Mouse (Mus musculus): ENCODE data around the gene Fam118b. TPM values are rescaled to one million over a fixed set of nuclear protein-coding genes. Genes with fewer than 3 reads are reported as not detected.

Gene Fam118b
- polyA plus RNA-seq, 1 experiment from 2014 or later, result 64.9 TPM

DNA sequence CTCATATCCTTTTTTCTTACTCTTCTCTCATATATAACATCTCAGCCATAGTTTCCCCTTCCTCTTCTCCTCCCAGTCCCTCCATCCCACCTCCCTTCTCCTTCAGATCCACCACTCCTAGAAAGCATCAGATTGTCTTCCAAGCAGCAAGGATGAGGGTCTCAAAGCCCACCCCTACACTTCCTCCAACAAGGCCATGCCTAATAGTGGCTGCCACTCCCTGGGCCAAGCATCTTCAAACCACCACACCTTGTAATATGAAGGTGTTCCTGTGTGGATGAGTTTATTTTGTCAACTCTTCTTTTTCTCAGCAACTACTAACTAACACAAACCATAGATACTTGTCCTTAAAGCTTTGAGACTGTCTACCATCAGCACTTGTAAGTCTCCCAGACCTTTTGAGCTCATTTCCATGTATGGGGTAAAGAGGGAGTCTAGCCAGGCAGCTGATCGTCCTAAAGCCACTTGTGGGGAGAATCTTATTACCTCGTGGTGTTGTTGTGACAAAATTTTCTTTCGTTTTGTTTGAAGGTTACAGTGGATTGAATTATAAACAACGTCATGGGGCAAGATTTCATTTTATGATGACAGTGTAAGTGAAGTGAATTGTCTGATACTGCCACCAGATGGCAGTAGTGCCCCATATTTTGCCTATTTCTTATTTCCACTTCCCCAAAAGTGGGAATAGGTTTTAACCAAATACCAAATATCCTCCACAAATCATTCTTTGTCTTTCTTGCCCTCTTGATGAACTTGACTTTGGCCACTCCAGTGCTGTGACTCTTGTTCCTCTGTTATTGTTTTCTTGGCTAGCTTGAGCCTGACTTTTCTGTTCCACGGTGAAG is 14.6 kb upstream of the Fam118b start:
- H3K9ac ChIP-seq (ENCODE audit: low read length), result no peak overlapping the region
- no peak overlapping the region for H3K4me3 ChIP-seq (ENCODE audit: low read depth, low read length)
- no peaks in the 10 kb centered on the region for H3K27me3 ChIP-seq (ENCODE audit: control insufficient read depth, insufficient read depth, low read length)
- no peak for ATAC-seq (ENCODE audit: insufficient number of reproducible peaks, low FRiP score, low TSS enrichment, low read depth)
- DNase-seq (ENCODE audit: low spot score), result peak; percentile 83
- peaks cover 16% of the 10 kb centered on the region for H3K4me1 ChIP-seq (ENCODE audit: control insufficient read depth, insufficient read depth, low read length)
- WGBS, result 14% methylated on average over 5 of the region's 5 CpGs
- no peak overlapping the region for H3K27ac ChIP-seq (replicated peaks; ENCODE audit: low read depth, low read length)
- H3K9me3 ChIP-seq (ENCODE audit: control insufficient read depth, low read length), result no peaks in the 10 kb centered on the region
- H3K36me3 ChIP-seq (ENCODE audit: control insufficient read depth, insufficient read depth, low read length), result no peaks in the 10 kb centered on the region
- H3K4me2 ChIP-seq (ENCODE audit: low read depth, severe bottlenecking), result no peak overlapping the region

DNA sequence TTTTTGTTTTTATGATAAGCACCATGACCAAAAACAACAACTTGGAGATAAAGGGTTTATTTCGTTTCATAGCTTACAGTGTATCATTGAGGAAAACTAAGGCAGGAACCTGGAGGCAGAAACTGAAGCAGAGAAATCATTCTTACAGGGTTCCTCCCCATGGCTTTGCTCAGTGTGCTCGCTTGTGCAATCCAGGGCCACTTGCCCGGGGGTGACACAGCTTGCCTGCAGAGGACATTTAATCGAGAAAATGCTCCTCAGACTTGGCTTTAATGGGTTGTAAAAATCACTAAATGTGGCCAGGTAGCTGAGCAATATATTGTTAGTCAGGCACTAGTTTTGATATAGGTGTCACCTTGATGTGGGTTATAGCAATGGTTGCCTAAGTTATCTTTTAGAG is 10.8 kb upstream of the Fam118b start:
- no peaks in the 10 kb centered on the region for H3K27me3 ChIP-seq (ENCODE audit: control insufficient read depth, insufficient read depth, low read length)
- H3K9ac ChIP-seq (ENCODE audit: low read length), result no peak overlapping the region
- DNase-seq (ENCODE audit: low spot score), result no peak
- H3K36me3 ChIP-seq (ENCODE audit: control insufficient read depth, insufficient read depth, low read length), result peaks cover 7% of the 10 kb centered on the region
- peaks cover 8% of the 10 kb centered on the region for H3K4me1 ChIP-seq (ENCODE audit: control insufficient read depth, insufficient read depth, low read length)
- ATAC-seq (ENCODE audit: insufficient number of reproducible peaks, low FRiP score, low TSS enrichment, low read depth), result no peak
- H3K4me2 ChIP-seq (ENCODE audit: low read depth, severe bottlenecking), result no peak overlapping the region
- H3K9me3 ChIP-seq (ENCODE audit: control insufficient read depth, low read length), result no peaks in the 10 kb centered on the region
- H3K4me3 ChIP-seq (ENCODE audit: low read depth, low read length), result no peak overlapping the region
- H3K27ac ChIP-seq (replicated peaks; ENCODE audit: low read depth, low read length), result no peak overlapping the region
- WGBS, result 78% methylated on average over 4 of the region's 4 CpGs

DNA sequence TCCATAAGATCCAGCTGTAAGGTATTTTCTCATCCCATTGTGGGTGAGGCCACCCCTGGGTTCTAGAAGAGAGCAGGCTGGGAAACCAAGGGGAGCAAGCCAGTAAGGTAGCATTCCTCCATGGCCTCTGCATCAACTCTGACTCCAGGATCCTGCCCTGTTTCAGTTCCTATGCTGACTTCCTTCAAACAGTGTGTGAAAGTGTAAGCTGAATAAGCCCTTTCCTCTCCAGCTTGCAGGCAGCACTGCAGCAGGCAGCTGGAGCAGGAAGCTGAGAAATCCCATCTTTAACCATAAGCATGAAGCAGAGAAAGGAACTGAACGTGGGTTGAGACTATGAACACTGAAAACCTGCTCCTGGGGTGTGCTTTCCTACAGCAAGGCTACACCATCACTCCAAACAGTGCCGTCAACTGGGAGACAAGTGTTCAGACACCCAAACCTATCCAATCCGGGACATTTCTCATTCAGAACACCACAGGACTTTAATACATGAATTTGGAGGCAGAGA is 10.3 kb upstream of the Fam118b start:
- Histone ChIP-seq H3K9me3 (ENCODE audit: control insufficient read depth, low read length) (no peaks in the 10 kb centered on the region), H3K36me3 (ENCODE audit: control insufficient read depth, insufficient read depth, low read length) (peaks cover 7% of the 10 kb centered on the region), H3K27ac (replicated peaks; ENCODE audit: low read depth, low read length) (no peak overlapping the region), H3K9ac (ENCODE audit: low read length) (no peak overlapping the region), H3K4me1 (ENCODE audit: control insufficient read depth, insufficient read depth, low read length) (peaks cover 4% of the 10 kb centered on the region; the same call in 1 of the 2 replicates), H3K4me2 (ENCODE audit: low read depth, severe bottlenecking) (no peak overlapping the region), H3K27me3 (ENCODE audit: control insufficient read depth, insufficient read depth, low read length) (no peaks in the 10 kb centered on the region), H3K4me3 (ENCODE audit: low read depth, low read length) (no peak overlapping the region)
- no peak for ATAC-seq (ENCODE audit: insufficient number of reproducible peaks, low FRiP score, low TSS enrichment, low read depth)
- WGBS, result 84% methylated on average over 3 of the region's 3 CpGs
- DNase-seq (ENCODE audit: low spot score), result no peak

DNA sequence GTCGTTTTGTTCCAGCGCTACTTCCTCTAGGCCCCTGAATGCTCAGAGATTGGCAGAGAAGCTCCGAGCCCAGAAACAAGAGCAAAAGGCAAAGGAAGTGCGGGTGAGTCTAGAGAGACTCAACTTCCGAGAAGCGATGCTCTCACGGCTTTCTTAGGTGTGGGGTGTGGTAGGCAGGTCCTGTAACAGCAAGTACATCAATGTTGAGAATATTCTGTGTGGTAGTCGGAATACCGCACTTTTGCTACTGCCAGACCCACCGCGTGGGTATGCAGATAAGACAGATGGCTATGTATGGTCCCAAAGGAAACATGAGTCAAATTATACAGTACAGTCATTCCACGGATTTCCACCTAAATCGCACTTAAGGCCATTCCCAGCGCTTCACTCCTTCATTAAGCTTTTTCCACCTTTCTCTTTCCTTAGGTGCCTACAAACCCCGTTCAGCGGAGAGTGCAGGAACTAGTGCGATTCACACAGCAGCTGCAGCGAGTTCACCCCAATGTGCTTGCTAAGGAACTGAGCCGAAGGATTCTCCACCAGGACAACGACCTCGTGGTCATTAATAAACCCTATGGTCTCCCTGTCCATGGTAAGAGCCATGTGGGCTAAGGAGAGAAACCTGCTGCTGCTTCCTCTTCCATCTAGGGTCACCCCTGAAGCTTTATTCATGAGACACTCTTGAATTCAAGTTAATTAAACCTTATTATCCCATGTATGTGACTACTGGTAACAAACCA is 541 bp upstream of the Fam118b start:
- Histone ChIP-seq H3K36me3 (ENCODE audit: control insufficient read depth, insufficient read depth, low read length) (no peaks in the 10 kb centered on the region; the same call in 1 of the 2 replicates), H3K9me3 (ENCODE audit: control insufficient read depth, low read length) (no peaks in the 10 kb centered on the region), H3K27me3 (ENCODE audit: control insufficient read depth, insufficient read depth, low read length) (no peaks in the 10 kb centered on the region), H3K4me1 (ENCODE audit: control insufficient read depth, insufficient read depth, low read length) (peaks cover 14% of the 10 kb centered on the region; the same call in 1 of the 2 replicates), H3K4me3 (ENCODE audit: low read depth, low read length) (peak overlapping the region; percentile 71), H3K27ac (replicated peaks; ENCODE audit: low read depth, low read length) (no peak overlapping the region), H3K9ac (ENCODE audit: low read length) (peak overlapping the region; percentile 75), H3K4me2 (ENCODE audit: low read depth, severe bottlenecking) (peak overlapping the region; percentile 80)
- WGBS, result 2% methylated on average over 21 of the region's 21 CpGs
- ATAC-seq (ENCODE audit: insufficient number of reproducible peaks, low FRiP score, low TSS enrichment, low read depth) (peak; percentile 59), DNase-seq (ENCODE audit: low spot score) (no peak)

DNA sequence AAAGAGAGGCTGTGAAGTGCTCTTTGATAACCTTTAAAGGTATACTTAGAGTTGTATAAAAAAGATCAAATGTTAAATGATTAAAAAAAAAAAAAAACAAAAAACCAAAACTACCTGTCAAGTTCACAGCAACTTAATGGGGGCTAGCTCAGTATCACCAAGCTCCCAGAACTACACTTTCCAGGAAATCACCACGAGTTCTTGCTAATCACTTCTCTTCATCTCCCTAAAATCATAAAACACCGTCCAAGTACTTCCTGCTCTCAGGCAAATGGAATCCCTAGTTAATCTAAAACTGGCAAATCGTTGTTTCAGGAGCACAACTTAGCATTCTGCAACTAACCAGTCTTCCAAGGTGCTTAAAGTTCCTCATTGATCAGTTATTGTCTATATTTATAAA is 3.1 kb downstream of the Fam118b start:
- H3K27ac ChIP-seq (replicated peaks; ENCODE audit: low read depth, low read length), result no peak overlapping the region
- H3K4me2 ChIP-seq (ENCODE audit: low read depth, severe bottlenecking), result no peak overlapping the region
- no peak overlapping the region for H3K4me3 ChIP-seq (ENCODE audit: low read depth, low read length)
- no peaks in the 10 kb centered on the region for H3K27me3 ChIP-seq (ENCODE audit: control insufficient read depth, insufficient read depth, low read length)
- 78% methylated on average over 3 of the region's 3 CpGs for WGBS
- ATAC-seq (ENCODE audit: insufficient number of reproducible peaks, low FRiP score, low TSS enrichment, low read depth) (no peak), DNase-seq (ENCODE audit: low spot score) (no peak)
- H3K9me3 ChIP-seq (ENCODE audit: control insufficient read depth, low read length), result no peaks in the 10 kb centered on the region
- peaks cover 14% of the 10 kb centered on the region; the same call in 1 of the 2 replicates for H3K4me1 ChIP-seq (ENCODE audit: control insufficient read depth, insufficient read depth, low read length)
- no peak overlapping the region for H3K9ac ChIP-seq (ENCODE audit: low read length)
- no peaks in the 10 kb centered on the region for H3K36me3 ChIP-seq (ENCODE audit: control insufficient read depth, insufficient read depth, low read length)

DNA sequence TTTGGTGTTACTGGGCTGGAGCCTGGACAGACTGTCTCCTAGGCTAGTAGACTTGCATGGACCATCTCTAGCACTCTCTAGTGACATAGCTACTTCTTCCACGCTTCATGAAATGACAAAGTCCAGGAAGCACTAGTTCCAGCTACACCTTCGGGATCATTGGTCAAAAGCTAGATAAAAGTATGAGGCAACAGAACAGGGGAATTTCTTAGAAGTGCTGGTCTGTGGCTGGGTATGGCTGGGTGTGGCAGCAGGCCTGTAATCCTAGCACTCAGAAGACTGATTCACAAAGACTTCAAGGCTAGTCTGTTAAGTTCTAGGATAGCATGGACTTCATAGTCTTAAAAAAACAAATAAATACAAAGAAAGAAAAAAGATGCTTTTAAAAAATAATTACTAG is 4.2 kb downstream of the Fam118b start:
- H3K36me3 ChIP-seq (ENCODE audit: control insufficient read depth, insufficient read depth, low read length), result no peaks in the 10 kb centered on the region
- H3K4me2 ChIP-seq (ENCODE audit: low read depth, severe bottlenecking), result no peak overlapping the region
- ATAC-seq (ENCODE audit: insufficient number of reproducible peaks, low FRiP score, low TSS enrichment, low read depth), result no peak
- peaks cover 9% of the 10 kb centered on the region; the same call in 1 of the 2 replicates for H3K4me1 ChIP-seq (ENCODE audit: control insufficient read depth, insufficient read depth, low read length)
- no peak for DNase-seq (ENCODE audit: low spot score)
- H3K9ac ChIP-seq (ENCODE audit: low read length), result no peak overlapping the region
- H3K9me3 ChIP-seq (ENCODE audit: control insufficient read depth, low read length), result no peaks in the 10 kb centered on the region
- no peaks in the 10 kb centered on the region for H3K27me3 ChIP-seq (ENCODE audit: control insufficient read depth, insufficient read depth, low read length)
- 96% methylated on average over 2 of the region's 2 CpGs for WGBS
- no peak overlapping the region for H3K27ac ChIP-seq (replicated peaks; ENCODE audit: low read depth, low read length)
- H3K4me3 ChIP-seq (ENCODE audit: low read depth, low read length), result no peak overlapping the region

DNA sequence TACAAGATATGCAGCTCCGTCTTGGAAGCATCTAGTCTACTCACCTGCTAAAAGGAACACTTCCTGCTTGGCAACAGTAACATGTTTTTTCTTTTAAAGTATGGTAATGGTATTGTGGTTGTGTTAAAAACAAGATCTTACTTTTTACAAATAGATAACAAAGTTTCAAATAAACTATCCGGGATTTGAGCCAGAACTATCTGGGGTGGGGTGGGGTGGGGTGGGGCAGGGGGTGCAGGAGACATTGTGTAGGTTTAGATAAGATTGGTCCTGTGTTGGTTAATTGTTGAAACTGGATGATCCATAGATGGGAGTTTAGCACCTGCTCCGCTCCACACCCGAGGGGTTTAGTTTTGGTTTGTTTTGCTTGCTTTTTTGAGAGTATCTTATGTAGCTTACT is 5.2 kb downstream of the Fam118b start:
- 92% methylated on average over 4 of the region's 4 CpGs for WGBS
- Histone ChIP-seq H3K4me3 (ENCODE audit: low read depth, low read length) (no peak overlapping the region), H3K4me1 (ENCODE audit: control insufficient read depth, insufficient read depth, low read length) (peaks cover 6% of the 10 kb centered on the region; the same call in 1 of the 2 replicates), H3K27me3 (ENCODE audit: control insufficient read depth, insufficient read depth, low read length) (no peaks in the 10 kb centered on the region), H3K9me3 (ENCODE audit: control insufficient read depth, low read length) (no peaks in the 10 kb centered on the region), H3K9ac (ENCODE audit: low read length) (no peak overlapping the region), H3K4me2 (ENCODE audit: low read depth, severe bottlenecking) (no peak overlapping the region), H3K27ac (replicated peaks; ENCODE audit: low read depth, low read length) (no peak overlapping the region), H3K36me3 (ENCODE audit: control insufficient read depth, insufficient read depth, low read length) (no peaks in the 10 kb centered on the region)
- DNase-seq (ENCODE audit: low spot score), result no peak
- ATAC-seq (ENCODE audit: insufficient number of reproducible peaks, low FRiP score, low TSS enrichment, low read depth), result no peak

DNA sequence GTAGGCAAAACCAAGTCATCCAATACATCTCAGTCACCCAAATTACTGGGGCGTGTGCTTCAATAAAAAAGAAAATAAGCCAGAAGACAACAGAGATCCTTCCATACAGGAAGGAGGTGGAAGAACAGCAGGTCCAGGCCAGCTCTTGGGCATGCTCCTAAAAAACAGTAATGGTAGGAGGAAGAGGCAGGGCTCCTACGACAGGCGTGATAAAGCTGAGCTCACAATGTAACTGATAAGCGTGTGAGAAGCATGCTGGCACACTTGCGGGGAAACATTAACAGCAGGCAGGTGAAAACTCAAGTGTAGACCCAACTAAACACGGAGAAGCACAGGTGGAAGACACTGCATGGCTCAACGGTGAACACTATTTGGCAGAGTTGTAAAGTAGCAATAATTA is 10.2 kb downstream of the Fam118b start:
- ATAC-seq (ENCODE audit: insufficient number of reproducible peaks, low FRiP score, low TSS enrichment, low read depth) (no peak), DNase-seq (ENCODE audit: low spot score) (no peak)
- H3K4me2 ChIP-seq (ENCODE audit: low read depth, severe bottlenecking), result no peak overlapping the region
- no peaks in the 10 kb centered on the region for H3K4me1 ChIP-seq (ENCODE audit: control insufficient read depth, insufficient read depth, low read length)
- no peaks in the 10 kb centered on the region for H3K27me3 ChIP-seq (ENCODE audit: control insufficient read depth, insufficient read depth, low read length)
- H3K4me3 ChIP-seq (ENCODE audit: low read depth, low read length), result no peak overlapping the region
- no peak overlapping the region for H3K27ac ChIP-seq (replicated peaks; ENCODE audit: low read depth, low read length)
- H3K9me3 ChIP-seq (ENCODE audit: control insufficient read depth, low read length), result no peaks in the 10 kb centered on the region
- WGBS, result 95% methylated on average over 7 of the region's 7 CpGs
- no peak overlapping the region for H3K9ac ChIP-seq (ENCODE audit: low read length)
- no peaks in the 10 kb centered on the region for H3K36me3 ChIP-seq (ENCODE audit: control insufficient read depth, insufficient read depth, low read length)

All from limb, embryonic 11.5 days (tissue).